In genomic region chr12:24889371-24890051, GRCm38 (mm10) we compare ENCODE assay signal across 9 mouse cellular contexts. TPM values are rescaled to one million over a fixed set of nuclear protein-coding genes. Genes with fewer than 3 reads are reported as not detected.
DNase-seq lines count a peak whose midpoint lies in the region; ATAC-seq and TF ChIP-seq lines count a peak whose summit lies in the region.
"Had no signal": no experiment of that assay in that cellular context is flagged by ENCODE, and none has a peak within 500 bp of the region (broad histone marks: within the 10 kb centered on the region; RNA-seq: fewer than 3 reads in every experiment).

No protein-coding gene starts in this region.

- DNase-seq in kidney, postnatal 0 days (ENCODE audit: low spot score): no peak
- no peak for DNase-seq in kidney, adult 11 months
- DNase-seq in liver, embryonic 13.5 days: peak; percentile 87
- DNase-seq in spleen, postnatal 36 days (ENCODE audit: low spot score in 2 of 2): peak; percentile 53 to 65
- DNase-seq in gastrocnemius, postnatal 25 days: no peak
- DNase-seq in embryo, embryonic 10.5 days (ENCODE audit: low spot score): no peak
- DNase-seq: retina, postnatal 1 day had no signal

- no peak overlapping the region for H3K4me2 ChIP-seq in kidney, postnatal 0 days (ENCODE audit: low read length)
- peak overlapping the region; percentile 53 for H3K4me2 ChIP-seq in liver, embryonic 13.5 days

- H3K9me3 ChIP-seq in kidney, postnatal 0 days (replicated peaks; ENCODE audit: low read length): no peaks in the 10 kb centered on the region
- H3K9me3 ChIP-seq in liver, embryonic 13.5 days (replicated peaks): no peaks in the 10 kb centered on the region
- H3K9me3 ChIP-seq: embryonic facial prominence, embryonic 10.5 days had no signal

- peak overlapping the region; percentile 31; the same call in 1 of the 2 replicates for H3K27ac ChIP-seq in kidney, postnatal 0 days
- H3K27ac ChIP-seq in liver, embryonic 13.5 days: peak overlapping the region; percentile 99
- H3K27ac ChIP-seq: embryonic facial prominence, embryonic 10.5 days had no signal

- no peak overlapping the region for H3K4me3 ChIP-seq in kidney, postnatal 0 days (replicated peaks; ENCODE audit: low read depth, low read length)
- H3K4me3 ChIP-seq in liver, embryonic 13.5 days (replicated peaks): peak overlapping the region; percentile 8
- H3K4me3 ChIP-seq: embryonic facial prominence, embryonic 10.5 days had no signal

- no peak; the same call in 1 of the 2 replicates for ATAC-seq in kidney, postnatal 0 days (replicated peaks; ENCODE audit: low FRiP score, low read depth)
- peak; percentile 59 for ATAC-seq in erythroblast, adult 5-6 weeks (replicated peaks; ENCODE audit: low FRiP score, poor library complexity, severe bottlenecking)
- ATAC-seq in liver, embryonic 13.5 days (ENCODE audit: low read depth): peak; percentile 91

- H3K4me1 ChIP-seq in kidney, postnatal 0 days (replicated peaks; ENCODE audit: insufficient read depth, low read length): peaks cover 17% of the 10 kb centered on the region; the same call in 1 of the 2 replicates
- peaks cover 95% of the 10 kb centered on the region for H3K4me1 ChIP-seq in liver, embryonic 13.5 days (replicated peaks)

- no peak for TF ChIP-seq CTCF in kidney, postnatal 0 days (IDR thresholded peaks at IDR 0.05; ENCODE audit: low read depth)

- no peak overlapping the region for H3K9ac ChIP-seq in kidney, postnatal 0 days (ENCODE audit: low read depth, low read length)
- H3K9ac ChIP-seq in liver, embryonic 13.5 days: peak overlapping the region; percentile 66

- H3K36me3 ChIP-seq in kidney, postnatal 0 days (ENCODE audit: insufficient read depth, low read length): no peaks in the 10 kb centered on the region
- H3K36me3 ChIP-seq in liver, embryonic 13.5 days: no peaks in the 10 kb centered on the region

- WGBS in kidney, postnatal 0 days: 71% methylated on average over 7 of the region's 7 CpGs
- WGBS in liver, embryonic 13.5 days (ENCODE audit: insufficient replicate concordance): 13% methylated on average over 7 of the region's 7 CpGs

- H3K27me3 ChIP-seq in kidney, postnatal 0 days (ENCODE audit: insufficient read depth, low read length): no peaks in the 10 kb centered on the region
- no peaks in the 10 kb centered on the region for H3K27me3 ChIP-seq in liver, embryonic 13.5 days

RNA-seq across cellular contexts. Expression of gene Mboat2, which starts 58.8 kb away (rescaled TPM):
- polyA plus RNA-seq in kidney, postnatal 0 days (2015; fragmentation: Nextera tagmentation; extraction: Ambion mirVana): 44.5 and 50.8 TPM in 2 replicates
- 14.0 and 15.4 TPM in 2 replicates for total RNA-seq in erythroblast, adult 5-6 weeks (2015; ENCODE audit: low replicate concordance)
- 22.3 and 28.5 TPM in 2 replicates for total RNA-seq in erythroblast, adult 5-6 weeks (2017; ENCODE audit: low replicate concordance)
- 5.3 and 5.9 TPM in 2 replicates for polyA plus RNA-seq in liver, embryonic 13.5 days (2015; fragmentation: Nextera tagmentation; extraction: Ambion mirVana)
- 1 to 10 TPM; 1.9 to 3.7 TPM for total RNA-seq in gastrocnemius, postnatal 25 days (2021)

Comparison
In these comparisons a context has a peak if more than half of its experiments do, and no peak if none do; other contexts are left out.
1. DNase-seq: peak in liver, embryonic 13.5 days (single experiment) and spleen, postnatal 36 days (2 of 2); none in kidney, postnatal 0 days (single experiment), kidney, adult 11 months (single experiment), gastrocnemius, postnatal 25 days (single experiment) and embryo, embryonic 10.5 days (single experiment).